Mouse (Mus musculus) myocyte (in vitro differentiated cells): ENCODE results near the gene Camk2b. TPM values are rescaled to one million over a fixed set of nuclear protein-coding genes. Genes with fewer than 3 reads are reported as not detected.

Experiments used
- H3K27me3 ChIP-seq: one replicate; pipeline ENCODE4 v1.6.1; 2011; ENCODE audit not compliant: control insufficient read depth, insufficient read depth, insufficient read length
- H3K36me3 ChIP-seq: one replicate; pipeline ENCODE4 v1.6.1; 2011; ENCODE audit not compliant: control insufficient read depth, insufficient read depth
- H3K4me2 ChIP-seq: one replicate; pipeline ENCODE4 v1.6.1; 2011; ENCODE audit warnings: low read depth, control low read depth
- H3K4me3 ChIP-seq: one replicate; pipeline ENCODE4 v1.5.1; 2011; ENCODE audit warnings: mild to moderate bottlenecking, control low read depth, moderate library complexity
- H3K79me2 ChIP-seq: one replicate; pipeline ENCODE4 v1.6.1; 2011; ENCODE audit not compliant: control insufficient read depth, insufficient read depth
- H3ac ChIP-seq: one replicate; pipeline ENCODE4 v1.6.1; 2011; ENCODE audit not compliant: control insufficient read depth, insufficient read length
- CEBPB ChIP-seq: IDR thresholded peaks from 2 replicates; pipeline ENCODE4 v1.6.1; 2011; ENCODE audit warnings: mild to moderate bottlenecking, moderate library complexity; ENCODE audit not compliant: poor library complexity, insufficient read depth, severe bottlenecking
- E2F4 ChIP-seq: IDR thresholded peaks from one replicate; pipeline ENCODE4 v1.6.1; 2011; ENCODE audit warnings: mild to moderate bottlenecking, control low read depth, moderate library complexity; ENCODE audit not compliant: insufficient read depth
- MAX ChIP-seq: IDR thresholded peaks from one replicate; pipeline ENCODE4 v1.6.1; 2011; ENCODE audit warnings: low read depth, mild to moderate bottlenecking, control low read depth
- MYOD1 ChIP-seq, 3 experiments: IDR thresholded peaks; one replicate each; pipeline ENCODE4 v1.6.1; 2011; ENCODE audit warnings: control low read depth in 2 of 3, low read depth in 2 of 3, mild to moderate bottlenecking in 2 of 3, moderate library complexity in 1 of 3; ENCODE audit not compliant: insufficient read length in 2 of 3, control insufficient read depth in 1 of 3
- MYOG ChIP-seq, 3 experiments: IDR thresholded peaks; one replicate each; pipeline ENCODE4 v1.6.1; 2011; ENCODE audit warnings: control low read depth in 2 of 3, low read depth in 2 of 3, mild to moderate bottlenecking in 2 of 3; ENCODE audit not compliant: insufficient read length in 2 of 3, control insufficient read depth in 1 of 3, insufficient read depth in 1 of 3
- POLR2A ChIP-seq: IDR thresholded peaks from one replicate; pipeline ENCODE4 v1.6.1; 2011; ENCODE audit warnings: low read depth, mild to moderate bottlenecking, control low read depth, moderate library complexity; ENCODE audit not compliant: insufficient read length
- POLR2AphosphoS2 ChIP-seq: IDR thresholded peaks from one replicate; pipeline ENCODE4 v1.6.1; 2011; ENCODE audit warnings: low read depth, control low read depth; ENCODE audit not compliant: insufficient read length
- REST ChIP-seq: IDR thresholded peaks from one replicate; pipeline ENCODE4 v1.6.1; 2011; ENCODE audit warnings: mild to moderate bottlenecking, control low read depth, moderate library complexity; ENCODE audit not compliant: insufficient read depth, insufficient read length
- SRF ChIP-seq: IDR thresholded peaks from one replicate; pipeline ENCODE4 v1.6.1; 2011; ENCODE audit warnings: low read depth; ENCODE audit not compliant: control insufficient read depth, insufficient read length
- TCF12 ChIP-seq: IDR thresholded peaks from one replicate; pipeline ENCODE4 v1.6.1; 2011; ENCODE audit warnings: mild to moderate bottlenecking, control low read depth; ENCODE audit not compliant: poor library complexity, insufficient read depth, severe bottlenecking
- TCF3 ChIP-seq: IDR thresholded peaks from one replicate; pipeline ENCODE4 v1.6.1; 2011; ENCODE audit warnings: low read depth, control low read depth; ENCODE audit not compliant: insufficient read length
- USF1 ChIP-seq: IDR thresholded peaks from one replicate; pipeline ENCODE4 v1.6.1; 2011; ENCODE audit warnings: low read depth, mild to moderate bottlenecking, control low read depth, moderate library complexity
- polyA plus RNA-seq: library from polyadenylated mRNA; unstranded; fragments of >200 nt; fragmentation: generic; extraction: Trizol; gene quantifications from one replicate; pipeline ENCODE4 v1.2.1, GENCODE M21; 2012; ENCODE audit warnings: missing spikeins

The Camk2b gene
- polyA plus RNA-seq, 1 experiment, result 1.5 TPM

- Histone ChIP-seq H3K4me2 (no peak overlapping the region), H3K27me3 (peaks cover 40% of the 10 kb centered on the region)
- no peak for TF ChIP-seq MYOD1 (IDR thresholded peaks at IDR 0.05; ENCODE audit: control insufficient read depth in 1 of 3, insufficient read length in 2 of 3, low read depth in 2 of 3)
- no peak for TF ChIP-seq POLR2AphosphoS2
- no peak for TF ChIP-seq POLR2A
- no peak for TF ChIP-seq USF1
- TF ChIP-seq REST, result no peak
- TF ChIP-seq MAX, result no peak
- TF ChIP-seq CEBPB, result no peak
- TF ChIP-seq MYOG (IDR thresholded peaks at IDR 0.05; ENCODE audit: control insufficient read depth in 1 of 3, insufficient read depth in 1 of 3, insufficient read length in 2 of 3, low read depth in 2 of 3), result no peak
- TF ChIP-seq TCF3, result no peak
- no peak for TF ChIP-seq E2F4
These were observed 12.8 kb downstream of the Camk2b start for GRCm38 (mm10) chr11:6053386-6053785.

GRCm38 (mm10) chr11:6050066-6050560 lies 16.0 kb downstream of the Camk2b start:
- Histone ChIP-seq H3K4me2 (no peak overlapping the region), H3K27me3 (peaks cover 48% of the 10 kb centered on the region), H3ac (no peak overlapping the region), H3K79me2 (no peaks in the 10 kb centered on the region), H3K36me3 (no peaks in the 10 kb centered on the region), H3K4me3 (no peak overlapping the region)
- TF ChIP-seq CEBPB (no peak), USF1 (no peak), TCF12 (no peak), SRF (no peak), MAX (no peak), POLR2AphosphoS2 (no peak), E2F4 (no peak), TCF3 (no peak), MYOD1 (IDR thresholded peaks at IDR 0.05; ENCODE audit: control insufficient read depth in 1 of 3, insufficient read length in 2 of 3, low read depth in 2 of 3) (no peak), POLR2A (no peak), REST (no peak), MYOG (IDR thresholded peaks at IDR 0.05; ENCODE audit: control insufficient read depth in 1 of 3, insufficient read depth in 1 of 3, insufficient read length in 2 of 3, low read depth in 2 of 3) (no peak)

More at GRCm38 (mm10) chr11:6053386-6053785, 12.8 kb downstream of the Camk2b start:
- no peak overlapping the region for H3ac ChIP-seq
- H3K79me2 ChIP-seq, result no peaks in the 10 kb centered on the region
- H3K36me3 ChIP-seq, result no peaks in the 10 kb centered on the region
- no peak overlapping the region for H3K4me3 ChIP-seq

- Histone ChIP-seq H3K27me3 (peaks cover 51% of the 10 kb centered on the region), H3ac (no peak overlapping the region), H3K4me3 (no peak overlapping the region), H3K36me3 (no peaks in the 10 kb centered on the region), H3K4me2 (no peak overlapping the region), H3K79me2 (no peaks in the 10 kb centered on the region)
- TF ChIP-seq MAX (no peak), POLR2AphosphoS2 (no peak), TCF12 (no peak), REST (no peak), USF1 (no peak), E2F4 (no peak), TCF3 (no peak), MYOD1 (IDR thresholded peaks at IDR 0.05; ENCODE audit: control insufficient read depth in 1 of 3, insufficient read length in 2 of 3, low read depth in 2 of 3) (no peak), POLR2A (no peak), SRF (no peak), CEBPB (no peak), MYOG (IDR thresholded peaks at IDR 0.05; ENCODE audit: control insufficient read depth in 1 of 3, insufficient read depth in 1 of 3, insufficient read length in 2 of 3, low read depth in 2 of 3) (no peak)
These were observed 18.0 kb downstream of the Camk2b start for GRCm38 (mm10) chr11:6048208-6048607.

GRCm38 (mm10) chr11:6038929-6039328 lies 27.2 kb downstream of the Camk2b start:
- no peak overlapping the region for H3K4me3 ChIP-seq
- no peak overlapping the region for H3ac ChIP-seq
- TF ChIP-seq POLR2A (no peak), USF1 (no peak), TCF12 (no peak), MAX (no peak), POLR2AphosphoS2 (no peak), CEBPB (no peak), MYOD1 (IDR thresholded peaks at IDR 0.05; ENCODE audit: control insufficient read depth in 1 of 3, insufficient read length in 2 of 3, low read depth in 2 of 3) (no peak), MYOG (IDR thresholded peaks at IDR 0.05; ENCODE audit: control insufficient read depth in 1 of 3, insufficient read depth in 1 of 3, insufficient read length in 2 of 3, low read depth in 2 of 3) (no peak), REST (no peak), E2F4 (no peak)
- H3K27me3 ChIP-seq, result peaks cover 16% of the 10 kb centered on the region
- H3K4me2 ChIP-seq, result no peak overlapping the region
- H3K79me2 ChIP-seq, result no peaks in the 10 kb centered on the region
- H3K36me3 ChIP-seq, result no peaks in the 10 kb centered on the region
